Mouse (Mus musculus) limb, embryonic 14.5 days (tissue): ENCODE data around the gene Tnip2. TPM values are rescaled to one million over a fixed set of nuclear protein-coding genes. Genes with fewer than 3 reads are reported as not detected.

Experiments used
- ATAC-seq: fragments of 200-750 bp; cut with Nextera tagmentation; 2 replicates; pipeline ENCODE4 v1.8.0; 2017; ENCODE audit warnings: low read depth, moderate number of reproducible peaks, moderate TSS enrichment; ENCODE audit not compliant: low FRiP score
- DNase-seq: peaks from one replicate; pipeline ENCODE4 v3.0.0-alpha.2; 2015; ENCODE audit warnings: low spot score
- H3K27ac ChIP-seq: fragments of 300-500 bp; sonication (generic); replicated peaks from 2 replicates; pipeline ENCODE4 v1.5.1; 2014; ENCODE audit warnings: low read depth, mild to moderate bottlenecking, low read length, moderate library complexity, mixed read lengths
- H3K27me3 ChIP-seq: fragments of 300-500 bp; sonication (generic); 2 replicates; pipeline ENCODE4 v1.6.1; 2014; ENCODE audit warnings: low read length, mixed read lengths; ENCODE audit not compliant: control insufficient read depth, insufficient read depth
- H3K36me3 ChIP-seq: fragments of 300-500 bp; sonication (generic); 2 replicates; pipeline ENCODE4 v1.6.1; 2014; ENCODE audit warnings: mild to moderate bottlenecking, low read length, moderate library complexity, mixed read lengths; ENCODE audit not compliant: control insufficient read depth, insufficient read depth
- H3K4me1 ChIP-seq: fragments of 300-500 bp; sonication (generic); 2 replicates; pipeline ENCODE4 v1.6.1; 2014; ENCODE audit warnings: antibody characterized with exemption, low read length, mixed read lengths; ENCODE audit not compliant: control insufficient read depth, insufficient read depth
- H3K4me2 ChIP-seq: fragments of 300-500 bp; sonication (generic); replicated peaks from 2 replicates; pipeline ENCODE4 v1.6.1; 2014; ENCODE audit warnings: low read depth, mild to moderate bottlenecking, low read length, moderate library complexity; ENCODE audit not compliant: severe bottlenecking
- H3K4me3 ChIP-seq: fragments of 300-500 bp; sonication (generic); replicated peaks from 2 replicates; pipeline ENCODE4 v1.5.1; 2014; ENCODE audit warnings: low read length
- H3K9ac ChIP-seq: fragments of 300-500 bp; sonication (generic); 2 replicates; pipeline ENCODE4 v1.6.1; 2014; ENCODE audit warnings: mild to moderate bottlenecking, low read depth, low read length, moderate library complexity; ENCODE audit not compliant: severe bottlenecking
- H3K9me3 ChIP-seq: fragments of 300-500 bp; sonication (generic); 2 replicates; pipeline ENCODE4 v1.6.1; 2016; ENCODE audit warnings: low read length; ENCODE audit not compliant: control insufficient read depth
- POLR2A ChIP-seq: fragments of 200-500 bp; IDR thresholded peaks from 2 replicates; pipeline ENCODE4 v1.8.0; 2012; ENCODE audit warnings: inconsistent platforms, mild to moderate bottlenecking, moderate library complexity, borderline replicate concordance; ENCODE audit not compliant: insufficient read depth, insufficient read length; ENCODE audit errors: extremely low read depth
- WGBS: fragments of 180-500 bp; shearing (Covaris S2); extraction: QIAGEN DNeasy Blood & Tissue Kit; methylation state at CpG from one replicate; pipeline ENCODE4 v1.1.7; 2014; 5-methylcytosine and 5-hydroxymethylcytosine counted together
- polyA plus RNA-seq, 2 experiments: library from polyadenylated mRNA; depleted of rRNA in 1 of 2; stranded (reverse) in 1 of 2; unstranded in 1 of 2; fragments of >200 nt; fragmentation: Nextera tagmentation in 1 of 2; extraction: Ambion mirVana in 1 of 2; gene quantifications; 2 replicates each; pipeline versions ENCODE4 v1.2.1 to v1.2.3; 2012 to 2014

The Tnip2 gene
- polyA plus RNA-seq, 2 experiments = 17.1 to 23.7 TPM

- no peak overlapping the region for H3K27ac ChIP-seq
- no peaks in the 10 kb centered on the region for H3K27me3 ChIP-seq
- no peak overlapping the region for H3K4me2 ChIP-seq
- no peaks in the 10 kb centered on the region for H3K9me3 ChIP-seq
- DNase-seq (no peak), ATAC-seq (no peak)
- no peaks in the 10 kb centered on the region for H3K36me3 ChIP-seq
- no peak overlapping the region for H3K4me3 ChIP-seq
- no peak for TF ChIP-seq POLR2A
- H3K4me1 ChIP-seq = no peaks in the 10 kb centered on the region
- H3K9ac ChIP-seq = no peak overlapping the region
Observed at GRCm38 (mm10) chr5:34524511-34524910, 10.7 kb upstream of the Tnip2 start.

- H3K4me2 ChIP-seq = no peak overlapping the region
- no peaks in the 10 kb centered on the region for H3K27me3 ChIP-seq
- no peak overlapping the region for H3K27ac ChIP-seq
- DNase-seq (no peak), ATAC-seq (no peak)
- H3K9me3 ChIP-seq = no peaks in the 10 kb centered on the region
- H3K4me3 ChIP-seq = no peak overlapping the region
- TF ChIP-seq POLR2A = no peak
- no peaks in the 10 kb centered on the region for H3K36me3 ChIP-seq
- H3K4me1 ChIP-seq = no peaks in the 10 kb centered on the region
- no peak overlapping the region for H3K9ac ChIP-seq
- 62% methylated on average over 3 of the region's 4 CpGs for WGBS
Observed at GRCm38 (mm10) chr5:34523958-34524485, 10.2 kb upstream of the Tnip2 start.

- WGBS = 89% methylated on average over 3 of the region's 3 CpGs
- no peak for DNase-seq
- H3K9me3 ChIP-seq = no peaks in the 10 kb centered on the region
- H3K9ac ChIP-seq = no peak overlapping the region
- H3K27ac ChIP-seq = no peak overlapping the region
- H3K4me3 ChIP-seq = no peak overlapping the region
- H3K27me3 ChIP-seq = no peaks in the 10 kb centered on the region
- H3K4me1 ChIP-seq = no peaks in the 10 kb centered on the region
- H3K36me3 ChIP-seq = no peaks in the 10 kb centered on the region
- no peak overlapping the region for H3K4me2 ChIP-seq
- ATAC-seq = no peak
- no peak for TF ChIP-seq POLR2A
Observed at GRCm38 (mm10) chr5:34521337-34521736, 7.5 kb upstream of the Tnip2 start.

- Histone ChIP-seq H3K9me3 (no peaks in the 10 kb centered on the region), H3K4me3 (no peak overlapping the region), H3K4me1 (no peaks in the 10 kb centered on the region), H3K4me2 (no peak overlapping the region), H3K27ac (no peak overlapping the region), H3K27me3 (no peaks in the 10 kb centered on the region), H3K36me3 (no peaks in the 10 kb centered on the region), H3K9ac (no peak overlapping the region)
- DNase-seq = no peak
- no peak for ATAC-seq
- TF ChIP-seq POLR2A = no peak
- WGBS = 76% methylated on average over 11 of the region's 11 CpGs
Observed at GRCm38 (mm10) chr5:34520458-34521209, 6.8 kb upstream of the Tnip2 start.

GRCm38 (mm10) chr5:34519389-34519910 lies 5.7 kb upstream of the Tnip2 start:
- WGBS = 81% methylated on average over 9 of the region's 9 CpGs
- ATAC-seq (no peak), DNase-seq (no peak)
- H3K27ac ChIP-seq = no peak overlapping the region
- no peak overlapping the region for H3K9ac ChIP-seq
- H3K36me3 ChIP-seq = no peaks in the 10 kb centered on the region
- H3K4me3 ChIP-seq = no peak overlapping the region
- no peaks in the 10 kb centered on the region for H3K27me3 ChIP-seq
- no peaks in the 10 kb centered on the region for H3K9me3 ChIP-seq
- TF ChIP-seq POLR2A = no peak
- H3K4me2 ChIP-seq = no peak overlapping the region
- peaks cover under 1% of the 10 kb centered on the region; the same call in 1 of the 2 replicates for H3K4me1 ChIP-seq
